Mouse (Mus musculus) olfactory bulb, adult 2 months (tissue): ENCODE measurements around the gene Hist1h4k. TPM values are rescaled to one million over a fixed set of nuclear protein-coding genes. Genes with fewer than 3 reads are reported as not detected.
"Not testable (repeated sequence)": the region's sequence is repeated elsewhere in the genome, so short reads cannot be mapped to it uniquely, and the experiment has no call there.

Source experiments
- H3K27ac ChIP-seq: fragments of 200-500 bp; 2 replicates; pipeline ENCODE4 v1.5.1; 2012; ENCODE audit warnings: low read depth, low read length; ENCODE audit not compliant: insufficient read depth
- H3K4me1 ChIP-seq: fragments of 200-500 bp; 2 replicates; pipeline ENCODE4 v1.6.1; 2012; ENCODE audit warnings: low read length; ENCODE audit not compliant: control insufficient read depth, insufficient read depth
- H3K4me3 ChIP-seq: fragments of 200-500 bp; 2 replicates; pipeline ENCODE4 v1.5.1; 2012; ENCODE audit warnings: mild to moderate bottlenecking, low read depth, low read length, moderate library complexity; ENCODE audit not compliant: insufficient read depth
- CTCF ChIP-seq: fragments of 200-500 bp; IDR thresholded peaks from 2 replicates; pipeline ENCODE4 v1.5.1; 2012; ENCODE audit warnings: low read depth, mild to moderate bottlenecking, low read length, moderate library complexity; ENCODE audit not compliant: insufficient read depth
- POLR2A ChIP-seq: fragments of 200-500 bp; IDR thresholded peaks from 2 replicates; pipeline ENCODE4 v1.6.1; 2012; ENCODE audit warnings: mild to moderate bottlenecking, low read depth, low read length, moderate library complexity; ENCODE audit not compliant: insufficient read depth
- WGBS: fragments of 180-500 bp; shearing (Covaris S2); methylation state at CpG from one replicate; pipeline ENCODE4 v1.1.7; 2018; 5-methylcytosine and 5-hydroxymethylcytosine counted together
- polyA plus RNA-seq: library from polyadenylated mRNA; stranded (reverse); fragments of >200 nt; gene quantifications from 2 replicates; pipeline ENCODE4 v1.2.4, GENCODE M21; 2012; ENCODE audit warnings: low replicate concordance; ENCODE audit not compliant: missing spikeins, insufficient read depth, insufficient read length

Gene Hist1h4k
- polyA plus RNA-seq, 1 experiment, result not detected

DNA sequence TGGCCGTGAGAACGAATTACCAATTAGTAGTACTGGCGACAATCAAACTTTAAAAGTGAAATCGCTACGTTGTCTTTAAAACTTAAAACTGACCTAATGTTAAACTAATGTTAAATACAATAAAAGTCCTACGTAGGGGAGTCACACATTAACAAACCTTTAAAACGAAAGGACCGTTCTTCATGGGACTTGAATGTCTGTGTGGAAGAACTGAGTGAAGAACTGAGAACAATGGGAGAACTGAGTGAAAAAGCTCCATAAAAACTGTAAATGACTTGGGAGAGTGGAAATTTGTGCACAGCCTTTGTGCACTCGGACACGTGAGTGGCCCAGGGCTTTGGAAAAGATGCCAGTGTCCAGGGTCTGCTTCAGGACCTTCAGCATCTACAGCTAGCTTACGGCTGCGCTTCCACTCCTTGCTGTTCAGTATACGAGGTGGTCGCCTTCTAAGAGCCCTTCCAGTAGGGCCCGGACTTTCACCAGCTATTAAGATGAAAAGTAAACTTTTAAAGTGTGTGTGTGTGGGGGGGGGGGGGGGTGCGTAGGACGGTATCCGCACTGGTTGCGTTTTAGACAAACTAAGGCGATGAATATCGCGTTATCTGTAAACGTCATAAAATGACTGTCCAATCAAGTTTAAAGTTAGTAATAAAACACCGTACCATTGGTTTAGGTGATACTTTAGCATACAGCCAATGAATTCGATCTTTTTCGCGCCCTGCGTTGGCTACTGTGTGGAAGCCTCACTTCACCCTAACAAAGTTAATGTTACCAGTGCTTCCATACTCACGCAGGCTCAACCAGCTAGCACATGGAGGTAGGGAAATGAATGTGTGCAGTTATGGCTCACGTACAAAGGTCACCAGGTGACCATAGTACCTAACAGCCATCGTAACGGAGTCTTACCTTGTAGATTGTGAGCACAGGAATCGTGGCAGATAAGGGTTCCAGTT lies 28.8 kb upstream of the Hist1h4k start:
- H3K4me3 ChIP-seq, result peak overlapping the region; percentile 62
- TF ChIP-seq CTCF, result no peak
- no peak for TF ChIP-seq POLR2A
- 2% methylated on average over 33 of the region's 33 CpGs for WGBS
- peak overlapping the region; percentile 43; the same call in 1 of the 2 replicates for H3K27ac ChIP-seq
- H3K4me1 ChIP-seq, result no peaks in the 10 kb centered on the region; the same call in 1 of the 2 replicates

DNA sequence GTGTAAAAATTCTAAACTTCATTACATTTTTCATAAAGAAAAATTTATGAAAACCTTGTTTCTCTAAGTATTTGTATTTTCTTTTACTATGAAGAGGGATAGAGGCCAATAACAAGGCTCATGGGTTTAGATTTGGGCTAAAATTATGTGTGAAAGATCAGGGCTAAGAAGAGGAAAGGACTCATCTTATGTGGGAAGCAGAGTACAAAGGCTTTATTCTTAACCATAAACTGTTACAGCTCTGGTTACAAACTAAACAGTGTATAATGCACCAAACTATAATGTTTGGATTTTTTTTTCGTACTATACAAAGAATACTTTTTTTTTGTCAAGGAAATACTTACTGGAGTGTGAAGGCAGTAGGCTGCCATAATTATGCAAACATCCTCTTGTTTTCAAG lies 5.4 kb upstream of the Hist1h4k start:
- no peak overlapping the region for H3K27ac ChIP-seq
- 52% methylated on average over 1 of the region's 1 CpGs for WGBS
- TF ChIP-seq POLR2A (no peak), CTCF (no peak)
- H3K4me1 ChIP-seq, result peaks cover 2% of the 10 kb centered on the region; the same call in 1 of the 2 replicates
- H3K4me3 ChIP-seq, result no peak overlapping the region

DNA sequence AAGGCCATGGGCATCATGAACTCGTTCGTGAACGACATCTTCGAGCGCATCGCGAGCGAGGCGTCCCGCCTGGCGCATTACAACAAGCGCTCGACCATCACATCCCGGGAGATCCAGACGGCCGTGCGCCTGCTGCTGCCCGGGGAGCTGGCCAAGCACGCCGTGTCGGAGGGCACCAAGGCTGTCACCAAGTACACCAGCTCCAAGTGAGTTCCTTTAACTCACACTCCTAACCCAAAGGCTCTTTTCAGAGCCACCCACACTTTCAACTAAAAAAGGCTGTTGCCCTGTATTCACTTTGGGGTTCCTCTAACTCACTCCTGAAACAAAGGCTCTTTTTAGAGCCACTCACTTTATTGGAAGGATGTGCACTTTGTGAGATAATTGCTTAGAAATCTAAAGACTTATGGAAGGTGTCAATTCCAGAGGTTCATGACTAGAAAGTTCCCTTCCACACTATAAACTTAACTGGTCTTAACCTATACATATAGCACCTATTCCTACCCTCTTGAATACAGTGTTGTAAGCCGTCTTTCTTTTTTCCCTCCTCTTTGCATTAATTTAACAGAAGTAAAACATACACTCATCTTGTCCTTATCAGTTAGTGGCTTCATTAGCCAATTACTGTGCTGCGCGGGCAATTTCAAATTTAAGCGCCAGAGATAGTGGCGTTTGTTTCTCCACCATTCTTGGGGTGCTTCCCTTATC lies 4.1 kb upstream of the Hist1h4k start:
- not testable (repeated sequence) for H3K27ac ChIP-seq, H3K4me1 ChIP-seq
- under 1% methylated on average over 23 of the region's 26 CpGs for WGBS
- H3K4me3 ChIP-seq, result peak overlapping the region; percentile 71

DNA sequence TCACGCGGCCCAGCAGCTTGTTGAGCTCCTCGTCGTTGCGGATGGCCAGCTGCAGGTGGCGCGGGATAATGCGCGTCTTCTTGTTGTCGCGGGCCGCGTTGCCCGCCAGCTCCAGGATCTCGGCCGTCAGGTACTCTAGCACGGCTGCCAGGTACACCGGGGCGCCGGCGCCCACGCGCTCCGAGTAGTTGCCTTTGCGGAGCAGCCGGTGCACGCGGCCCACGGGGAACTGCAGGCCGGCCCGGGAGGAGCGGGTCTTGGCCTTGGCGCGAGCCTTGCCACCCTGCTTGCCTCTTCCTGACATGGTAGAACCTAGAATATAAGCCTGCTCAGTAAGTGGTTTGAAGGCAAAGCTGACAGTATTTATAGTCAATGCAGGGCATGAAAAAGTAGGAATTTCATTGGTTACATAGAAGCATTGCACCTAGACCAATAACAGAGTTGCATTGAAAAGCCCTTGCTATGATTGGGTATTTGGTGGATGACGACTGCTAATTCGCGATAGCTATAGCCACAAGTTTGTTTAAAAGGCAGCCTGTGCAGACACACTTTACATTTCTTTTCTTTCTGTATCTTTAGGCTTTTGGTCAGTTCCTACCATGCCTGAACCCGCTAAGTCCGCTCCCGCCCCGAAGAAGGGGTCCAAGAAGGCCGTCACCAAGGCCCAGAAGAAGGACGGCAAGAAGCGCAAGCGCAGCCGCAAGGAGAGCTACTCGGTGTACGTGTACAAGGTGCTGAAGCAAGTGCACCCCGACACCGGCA lies 3.4 kb upstream of the Hist1h4k start, which contains the start of the genes Hist1h2ak and Hist1h2bn:
Gene Hist1h2ak, minus strand, starts transcription at position 304 of the 762 bp plus-strand sequence.
Gene Hist1h2bn, plus strand, starts transcription at position 600 of the 762 bp plus-strand sequence.
- peak; percentile 49 for TF ChIP-seq POLR2A
- peak within 1 kb of the TSS; percentile 71 for H3K4me3 ChIP-seq
- under 1% methylated on average over 46 of the region's 50 CpGs for WGBS
- H3K4me1 ChIP-seq, result not testable (repeated sequence)
- peak within 1 kb of the TSS; percentile 93 for H3K27ac ChIP-seq

DNA sequence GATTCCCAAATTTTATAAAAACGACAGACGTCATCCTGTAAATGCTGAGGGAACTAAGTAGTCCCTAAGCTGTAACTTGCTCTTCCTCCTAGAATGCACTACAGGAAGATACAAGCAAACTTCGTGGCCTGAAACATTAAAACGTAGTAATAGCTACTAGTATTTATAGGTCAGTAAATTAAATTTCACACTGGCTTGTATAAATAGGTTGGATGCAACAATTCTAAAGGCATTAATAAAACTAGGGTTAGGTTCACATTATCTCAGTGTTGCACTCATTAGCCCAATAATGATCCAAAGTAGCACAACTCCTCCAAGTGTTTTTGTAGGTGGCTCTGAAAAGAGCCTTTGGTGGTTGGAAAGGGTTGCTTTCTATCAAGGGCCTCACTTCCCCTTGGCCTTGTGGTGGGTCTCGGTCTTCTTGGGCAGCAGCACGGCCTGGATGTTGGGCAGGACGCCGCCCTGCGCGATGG lies 2.8 kb upstream of the Hist1h4k start:
- H3K4me3 ChIP-seq, result peak overlapping the region; percentile 64
- WGBS, result 5% methylated on average over 10 of the region's 10 CpGs
- TF ChIP-seq POLR2A (no peak), CTCF (no peak)

DNA sequence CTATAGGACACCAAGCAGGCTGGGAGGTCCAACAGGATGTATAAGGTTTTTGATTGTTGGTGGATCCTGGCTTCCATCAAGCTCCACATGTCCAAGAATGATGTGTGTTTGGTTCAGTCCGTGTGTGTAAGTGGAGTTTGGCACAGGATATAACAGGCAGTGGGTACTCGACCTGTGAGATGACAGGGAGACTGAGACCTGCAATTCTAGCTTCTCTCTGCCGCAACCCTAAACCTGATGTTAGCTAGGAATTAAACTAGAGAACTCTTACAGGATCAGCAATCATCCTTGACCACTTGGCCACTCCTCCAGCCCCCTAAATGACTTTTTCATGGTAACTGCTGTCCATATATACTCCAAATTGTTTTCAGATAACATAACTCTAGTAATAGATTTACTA lies 2.1 kb upstream of the Hist1h4k start:
- H3K4me3 ChIP-seq, result no peak overlapping the region
- H3K4me1 ChIP-seq, result peaks cover 4% of the 10 kb centered on the region; the same call in 1 of the 2 replicates
- 45% methylated on average over 3 of the region's 3 CpGs for WGBS
- TF ChIP-seq POLR2A (no peak), CTCF (no peak)
- H3K27ac ChIP-seq, result 0 out of 2 replicates have a peak overlapping the region, but pooled peaks have one; percentile 37

More for the DNA sequence above, 2.8 kb upstream of the Hist1h4k start:
- Histone ChIP-seq H3K27ac (peak overlapping the region; percentile 93), H3K4me1 (peaks cover 2% of the 10 kb centered on the region; the same call in 1 of the 2 replicates)

DNA sequence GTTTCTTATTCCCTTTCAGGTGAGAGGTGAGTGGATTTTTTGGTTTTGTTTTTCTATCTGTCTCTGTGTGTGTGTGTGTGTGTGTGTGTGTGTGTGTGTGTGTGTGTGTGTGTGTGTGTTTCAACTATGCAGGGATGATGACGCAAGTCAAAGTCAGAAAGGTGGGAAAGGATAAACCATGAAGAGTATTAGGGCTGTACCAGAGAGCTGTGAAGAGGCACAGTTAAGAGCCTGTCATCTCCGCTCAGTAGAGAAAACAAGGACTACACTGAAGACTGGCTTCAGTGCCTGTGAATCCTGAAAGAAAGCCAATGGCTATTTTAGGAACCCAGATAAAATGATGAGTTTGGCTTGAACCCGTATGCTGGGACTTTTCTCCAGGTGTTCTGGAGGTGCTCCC lies 1.5 kb upstream of the Hist1h4k start:
- no peak for TF ChIP-seq CTCF
- no peak for TF ChIP-seq POLR2A
- Histone ChIP-seq H3K4me1 (peaks cover 5% of the 10 kb centered on the region; the same call in 1 of the 2 replicates), H3K27ac (no peak overlapping the region), H3K4me3 (no peak overlapping the region)
- 67% methylated on average over 3 of the region's 3 CpGs for WGBS

DNA sequence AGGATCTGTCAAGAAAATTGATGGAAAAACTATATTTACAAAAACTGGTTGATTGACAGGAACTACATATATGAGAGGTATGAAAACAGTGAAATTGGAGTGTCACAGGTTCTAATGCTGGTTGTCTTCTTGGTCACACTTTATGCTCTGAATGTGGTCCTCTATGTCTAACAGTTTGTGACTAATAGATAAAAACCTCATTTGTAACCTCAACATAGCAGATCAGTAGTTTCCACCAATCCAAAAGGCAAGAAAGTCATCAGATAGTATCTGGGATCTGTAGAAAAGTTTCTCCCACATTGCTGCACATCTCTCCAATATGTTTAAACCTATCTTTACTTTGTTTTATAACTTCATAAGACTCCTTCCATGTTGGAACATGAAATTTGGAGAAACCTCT lies 1.1 kb upstream of the Hist1h4k start:
- TF ChIP-seq CTCF, result no peak
- no peak for TF ChIP-seq POLR2A
- Histone ChIP-seq H3K4me1 (peaks cover 5% of the 10 kb centered on the region; the same call in 1 of the 2 replicates), H3K4me3 (no peak overlapping the region)

More for the DNA sequence above, 1.1 kb upstream of the Hist1h4k start:
- no peak overlapping the region for H3K27ac ChIP-seq
